Mouse (Mus musculus) liver, postnatal 0 days (tissue): ENCODE measurements around the gene Ldhal6b.

Source experiments
- CTCF ChIP-seq: sonication (generic); IDR thresholded peaks from 2 replicates; pipeline ENCODE4 v1.5.1; 2016; ENCODE audit warnings: antibody characterized with exemption, low read depth
- EP300 ChIP-seq: IDR thresholded peaks from 2 replicates; pipeline ENCODE4 v1.6.1; 2016; ENCODE audit warnings: antibody characterized with exemption, low read depth, mild to moderate bottlenecking

DNA sequence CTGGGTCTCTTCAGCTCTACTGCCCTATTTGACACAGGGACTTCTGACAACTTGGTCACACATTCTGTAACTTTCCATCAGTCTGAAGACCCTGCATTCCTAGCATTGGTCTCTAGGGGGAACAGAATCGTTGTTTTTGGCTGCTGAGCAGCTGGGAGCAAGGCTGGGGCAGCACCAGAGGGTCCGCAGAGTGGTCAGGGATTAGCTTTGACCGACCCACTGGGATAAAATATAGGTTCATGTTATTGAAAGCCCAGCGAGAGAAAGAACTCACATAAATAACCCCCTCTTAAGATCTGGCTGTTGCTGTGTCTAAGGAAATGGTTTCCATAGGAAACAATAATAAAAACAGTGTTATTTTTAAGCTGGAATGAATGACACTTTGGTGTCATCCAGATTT is 48.6 kb upstream of the Ldhal6b start:
- no peak for TF ChIP-seq EP300
- peak; percentile 15; the same call in 1 of the 2 replicates for TF ChIP-seq CTCF
